Mouse (Mus musculus) midbrain, embryonic 15.5 days (tissue): ENCODE measurements around the gene Frmd4a. TPM values are rescaled to one million over a fixed set of nuclear protein-coding genes. Genes with fewer than 3 reads are reported as not detected.
A peak's percentile ranks its signal among the peaks of the same experiment; 100 is the strongest.

Experiments
- ATAC-seq: fragments of 200-750 bp; cut with Nextera tagmentation; replicated peaks from 2 replicates; pipeline ENCODE4 v1.8.0; 2017; ENCODE audit warnings: moderate TSS enrichment
- H3K27ac ChIP-seq: fragments of 300-500 bp; sonication (generic); 2 replicates; pipeline ENCODE4 v1.5.1; 2015; ENCODE audit warnings: mild to moderate bottlenecking, inconsistent platforms
- H3K27me3 ChIP-seq: fragments of 300-500 bp; sonication (generic); replicated peaks from 2 replicates; pipeline ENCODE4 v1.6.1; 2015; ENCODE audit warnings: inconsistent platforms
- H3K36me3 ChIP-seq: fragments of 300-500 bp; sonication (generic); replicated peaks from 2 replicates; pipeline ENCODE4 v1.6.1; 2015; ENCODE audit warnings: inconsistent platforms
- H3K4me1 ChIP-seq: fragments of 300-500 bp; sonication (generic); 2 replicates; pipeline ENCODE4 v1.6.1; 2015; ENCODE audit warnings: inconsistent platforms
- H3K4me2 ChIP-seq: fragments of 300-500 bp; sonication (generic); 2 replicates; pipeline ENCODE4 v1.6.1; 2015; ENCODE audit warnings: inconsistent platforms, mild to moderate bottlenecking, moderate library complexity
- H3K4me3 ChIP-seq: fragments of 300-500 bp; sonication (generic); 2 replicates; pipeline ENCODE4 v1.5.1; 2015; ENCODE audit warnings: mild to moderate bottlenecking, inconsistent platforms
- H3K9ac ChIP-seq: fragments of 300-500 bp; sonication (generic); 2 replicates; pipeline ENCODE4 v1.6.1; 2015; ENCODE audit warnings: mild to moderate bottlenecking, inconsistent platforms
- H3K9me3 ChIP-seq: fragments of 300-500 bp; sonication (generic); 2 replicates; pipeline ENCODE4 v1.6.1; 2016; ENCODE audit warnings: inconsistent platforms
- WGBS: fragments of 180-500 bp; shearing (Covaris S2); methylation state at CpG from one replicate; pipeline ENCODE4 v1.1.7; 2015; ENCODE audit warnings: mixed read lengths; 5-methylcytosine and 5-hydroxymethylcytosine counted together
- polyA plus RNA-seq: library from polyadenylated mRNA; unstranded; fragments of >200 nt; fragmentation: Nextera tagmentation; extraction: Ambion mirVana; gene quantifications from 2 replicates; pipeline ENCODE4 v1.2.1, GENCODE M21; 2015

Gene Frmd4a
- polyA plus RNA-seq, 1 experiment from 2014 or later: 62.7 TPM

GRCm38 (mm10) chr2:4628920-4629319 lies 611.4 kb downstream of the Frmd4a start:
- Histone ChIP-seq H3K36me3 (peaks cover 18% of the 10 kb centered on the region), H3K4me2 (no peak overlapping the region), H3K4me1 (no peaks in the 10 kb centered on the region), H3K27ac (no peak overlapping the region), H3K27me3 (no peaks in the 10 kb centered on the region), H3K4me3 (no peak overlapping the region), H3K9me3 (no peaks in the 10 kb centered on the region), H3K9ac (no peak overlapping the region)
- no peak for ATAC-seq
- 92% methylated on average over 2 of the region's 2 CpGs for WGBS

GRCm38 (mm10) chr2:4629470-4629869 lies 612.0 kb downstream of the Frmd4a start:
- no peak overlapping the region for H3K9ac ChIP-seq
- 94% methylated on average over 11 of the region's 11 CpGs for WGBS
- no peak overlapping the region for H3K4me2 ChIP-seq
- H3K36me3 ChIP-seq: peaks cover 15% of the 10 kb centered on the region
- H3K27ac ChIP-seq: no peak overlapping the region
- H3K4me3 ChIP-seq: no peak overlapping the region
- no peaks in the 10 kb centered on the region for H3K9me3 ChIP-seq
- no peaks in the 10 kb centered on the region for H3K27me3 ChIP-seq
- no peak for ATAC-seq
- no peaks in the 10 kb centered on the region for H3K4me1 ChIP-seq

GRCm38 (mm10) chr2:4630197-4630835 lies 612.8 kb downstream of the Frmd4a start:
- no peak for ATAC-seq
- no peak overlapping the region for H3K27ac ChIP-seq
- WGBS: 98% methylated on average over 10 of the region's 10 CpGs
- no peak overlapping the region for H3K4me2 ChIP-seq
- H3K9ac ChIP-seq: no peak overlapping the region
- peaks cover 23% of the 10 kb centered on the region for H3K36me3 ChIP-seq
- H3K9me3 ChIP-seq: no peaks in the 10 kb centered on the region
- H3K4me3 ChIP-seq: no peak overlapping the region
- H3K27me3 ChIP-seq: no peaks in the 10 kb centered on the region
- no peaks in the 10 kb centered on the region for H3K4me1 ChIP-seq

GRCm38 (mm10) chr2:4635804-4636203 lies 618.3 kb downstream of the Frmd4a start:
- no peaks in the 10 kb centered on the region for H3K27me3 ChIP-seq
- 90% methylated on average over 8 of the region's 8 CpGs for WGBS
- ATAC-seq: no peak
- no peak overlapping the region for H3K27ac ChIP-seq
- no peak overlapping the region for H3K4me3 ChIP-seq
- no peaks in the 10 kb centered on the region for H3K9me3 ChIP-seq
- peaks cover 50% of the 10 kb centered on the region for H3K36me3 ChIP-seq
- H3K4me2 ChIP-seq: no peak overlapping the region
- no peak overlapping the region for H3K9ac ChIP-seq
- no peaks in the 10 kb centered on the region for H3K4me1 ChIP-seq

- no peak overlapping the region for H3K27ac ChIP-seq
- H3K4me1 ChIP-seq: no peaks in the 10 kb centered on the region
- H3K36me3 ChIP-seq: peaks cover 50% of the 10 kb centered on the region
- no peaks in the 10 kb centered on the region for H3K27me3 ChIP-seq
- ATAC-seq: no peak
- H3K9ac ChIP-seq: no peak overlapping the region
- H3K9me3 ChIP-seq: no peaks in the 10 kb centered on the region
- no peak overlapping the region for H3K4me2 ChIP-seq
- no peak overlapping the region for H3K4me3 ChIP-seq
- 90% methylated on average over 7 of the region's 7 CpGs for whole genome bisulfite sequencing
These were observed 619.1 kb downstream of the Frmd4a start for GRCm38 (mm10) chr2:4636656-4637055.

- Histone ChIP-seq H3K9me3 (no peaks in the 10 kb centered on the region), H3K4me3 (no peak overlapping the region), H3K36me3 (peaks cover 51% of the 10 kb centered on the region), H3K4me2 (no peak overlapping the region), H3K4me1 (no peaks in the 10 kb centered on the region), H3K27ac (no peak overlapping the region), H3K27me3 (no peaks in the 10 kb centered on the region), H3K9ac (no peak overlapping the region)
- 95% methylated on average over 3 of the region's 3 CpGs for WGBS
- ATAC-seq: no peak
These were observed 620.7 kb downstream of the Frmd4a start for GRCm38 (mm10) chr2:4638189-4638588.

- 76% methylated on average over 4 of the region's 4 CpGs for WGBS
- H3K36me3 ChIP-seq: peaks cover 17% of the 10 kb centered on the region
- H3K9me3 ChIP-seq: no peaks in the 10 kb centered on the region
These were observed 627.5 kb downstream of the Frmd4a start for GRCm38 (mm10) chr2:4645066-4645465.

GRCm38 (mm10) chr2:4648094-4648493 lies 630.6 kb downstream of the Frmd4a start:
- 90% methylated on average over 4 of the region's 4 CpGs for WGBS
- H3K4me1 ChIP-seq: peaks cover 17% of the 10 kb centered on the region
- H3K4me2 ChIP-seq: no peak overlapping the region
- H3K36me3 ChIP-seq: peaks cover 8% of the 10 kb centered on the region
- H3K9ac ChIP-seq: no peak overlapping the region
- H3K9me3 ChIP-seq: no peaks in the 10 kb centered on the region
- no peaks in the 10 kb centered on the region for H3K27me3 ChIP-seq
- no peak overlapping the region for H3K27ac ChIP-seq
- H3K4me3 ChIP-seq: no peak overlapping the region
- no peak for ATAC-seq

More at GRCm38 (mm10) chr2:4645066-4645465, 627.5 kb downstream of the Frmd4a start:
- no peak for ATAC-seq
- Histone ChIP-seq H3K4me1 (peaks cover 5% of the 10 kb centered on the region), H3K4me2 (no peak overlapping the region), H3K27me3 (no peaks in the 10 kb centered on the region), H3K4me3 (no peak overlapping the region), H3K27ac (no peak overlapping the region), H3K9ac (no peak overlapping the region)

GRCm38 (mm10) chr2:4649646-4650045 lies 632.1 kb downstream of the Frmd4a start:
- Histone ChIP-seq H3K27ac (no peak overlapping the region), H3K9me3 (no peaks in the 10 kb centered on the region), H3K4me2 (no peak overlapping the region), H3K4me1 (peaks cover 17% of the 10 kb centered on the region), H3K9ac (no peak overlapping the region), H3K27me3 (no peaks in the 10 kb centered on the region), H3K4me3 (no peak overlapping the region), H3K36me3 (peaks cover 3% of the 10 kb centered on the region)
- no peak for ATAC-seq
- WGBS: 99% methylated on average over 2 of the region's 2 CpGs

- Histone ChIP-seq H3K4me3 (peak within 1 kb of the TSS; percentile 67), H3K9me3 (no peaks in the 10 kb centered on the region), H3K4me2 (peak within 1 kb of the TSS; percentile 52), H3K27me3 (no peaks in the 10 kb centered on the region), H3K4me1 (peaks cover 17% of the 10 kb centered on the region), H3K9ac (peak within 1 kb of the TSS; percentile 89), H3K36me3 (peaks cover 3% of the 10 kb centered on the region), H3K27ac (peak within 1 kb of the TSS; percentile 79)
- 2% methylated on average over 40 of the region's 40 CpGs for WGBS
- peak; percentile 93 for ATAC-seq
These were observed 634.2 kb downstream of the Frmd4a start, which contains the start of gene Prpf18 for GRCm38 (mm10) chr2:4651500-4652285. Gene Prpf18, minus strand, starts transcription at chr2:4652113.

GRCm38 (mm10) chr2:4660677-4661076 lies 643.2 kb downstream of the Frmd4a start:
- H3K36me3 ChIP-seq: no peaks in the 10 kb centered on the region
- no peak overlapping the region for H3K9ac ChIP-seq
- H3K9me3 ChIP-seq: no peaks in the 10 kb centered on the region
- ATAC-seq: no peak
- no peaks in the 10 kb centered on the region for H3K4me1 ChIP-seq
- H3K27ac ChIP-seq: no peak overlapping the region
- no peak overlapping the region for H3K4me3 ChIP-seq
- 78% methylated on average over 2 of the region's 2 CpGs for WGBS
- 0 out of 2 replicates have a peak, but pooled peaks cover 3% of the 10 kb centered on the region for H3K27me3 ChIP-seq
- H3K4me2 ChIP-seq: no peak overlapping the region
